ENCODE assay signal across 8 mouse cellular contexts in genomic region chr11:61011736-61012294, GRCm38 (mm10). TPM values are rescaled to one million over a fixed set of nuclear protein-coding genes. Genes with fewer than 3 reads are reported as not detected.
DNase-seq lines count a peak whose midpoint lies in the region; ATAC-seq and TF ChIP-seq lines count a peak whose summit lies in the region.

No protein-coding gene starts in this region.

- H3K36me3 ChIP-seq in midbrain, embryonic 14.5 days (ENCODE audit: control insufficient read depth, insufficient read depth, low read length): no peaks in the 10 kb centered on the region
- H3K36me3 ChIP-seq in liver, embryonic 11.5 days (ENCODE audit: control insufficient read depth, insufficient read depth, low read length): no peaks in the 10 kb centered on the region

- peak overlapping the region; percentile 50 for H3K27ac ChIP-seq in gastrocnemius, adult 2 months
- H3K27ac ChIP-seq in midbrain, embryonic 14.5 days (replicated peaks; ENCODE audit: low read depth, low read length): peak overlapping the region; percentile 45
- H3K27ac ChIP-seq in liver, embryonic 11.5 days (ENCODE audit: low read depth, low read length): no peak overlapping the region

- H3K4me3 ChIP-seq in gastrocnemius, adult 2 months: no peak overlapping the region
- H3K4me3 ChIP-seq in midbrain, embryonic 14.5 days (replicated peaks; ENCODE audit: low read depth, low read length): no peak overlapping the region
- no peak overlapping the region for H3K4me3 ChIP-seq in liver, embryonic 11.5 days (ENCODE audit: low read depth, low read length)

- DNase-seq in gastrocnemius, adult 2 months: no peak
- DNase-seq in gastrocnemius, postnatal 14 days: no peak
- peak; percentile 13 to 33 for DNase-seq in lung, postnatal 4 days
- no peak for DNase-seq in lung, postnatal 36 days
- DNase-seq in kidney, adult 9 months: peak; percentile 79
- DNase-seq in midbrain, embryonic 14.5 days: peak; percentile 52
- DNase-seq in urinary bladder, postnatal 4 days (ENCODE audit: low spot score in 2 of 2): no peak
- no peak for DNase-seq in liver, embryonic 11.5 days (ENCODE audit: low spot score)

- 20% methylated on average over 9 of the region's 9 CpGs for WGBS in midbrain, embryonic 14.5 days
- WGBS in liver, embryonic 11.5 days: 40% methylated on average over 9 of the region's 9 CpGs

- no peaks in the 10 kb centered on the region for H3K27me3 ChIP-seq in midbrain, embryonic 14.5 days (ENCODE audit: control insufficient read depth, insufficient read depth, low read length)
- H3K27me3 ChIP-seq in liver, embryonic 11.5 days (replicated peaks; ENCODE audit: control insufficient read depth, insufficient read depth, low read length): no peaks in the 10 kb centered on the region; the same call in 1 of the 2 replicates

- H3K9me3 ChIP-seq in midbrain, embryonic 14.5 days (ENCODE audit: control insufficient read depth, low read length): no peaks in the 10 kb centered on the region
- no peaks in the 10 kb centered on the region for H3K9me3 ChIP-seq in liver, embryonic 11.5 days (ENCODE audit: control insufficient read depth, low read length)

- no peak for TF ChIP-seq CTCF in gastrocnemius, adult 2 months (IDR thresholded peaks at IDR 0.05)

- intact Hi-C loops in gastrocnemius, adult 2 months (cut with DNase I): no loop called here
- intact Hi-C loops in gastrocnemius, postnatal 14 days (cut with DNase I; ENCODE audit: low total_unique reads): no loop called here

- no peak overlapping the region for H3K4me2 ChIP-seq in midbrain, embryonic 14.5 days (ENCODE audit: low read length)
- H3K4me2 ChIP-seq in liver, embryonic 11.5 days: no peak overlapping the region

- H3K9ac ChIP-seq in midbrain, embryonic 14.5 days (replicated peaks; ENCODE audit: low read length): 0 out of 2 replicates have a peak overlapping the region, but pooled peaks have one; percentile 9
- no peak overlapping the region for H3K9ac ChIP-seq in liver, embryonic 11.5 days (ENCODE audit: low read depth, low read length)

- 0 out of 2 replicates have a peak, but pooled peaks cover 3% of the 10 kb centered on the region for H3K4me1 ChIP-seq in midbrain, embryonic 14.5 days (ENCODE audit: control insufficient read depth, insufficient read depth, low read length)
- no peaks in the 10 kb centered on the region for H3K4me1 ChIP-seq in liver, embryonic 11.5 days (replicated peaks; ENCODE audit: control insufficient read depth, insufficient read depth, low read length)

- no peak for ATAC-seq in midbrain, embryonic 14.5 days (ENCODE audit: low FRiP score, low TSS enrichment)
- no peak for ATAC-seq in liver, embryonic 11.5 days (replicated peaks; ENCODE audit: low FRiP score)

RNA-seq across cellular contexts. Expression of gene Kcnj12, which starts 10.5 kb away (rescaled TPM):
- 10 to 100 TPM; 50.4 to 65.8 TPM for total RNA-seq in gastrocnemius, adult 2 months (2021)
- 10 to 100 TPM; 37.4 to 59.8 TPM for total RNA-seq in gastrocnemius, postnatal 14 days (2021)
- polyA plus RNA-seq in midbrain, embryonic 14.5 days (2014; fragmentation: Nextera tagmentation; extraction: Ambion mirVana): 2.8 and 2.9 TPM in 2 replicates
- not detected in 2 replicates for polyA plus RNA-seq in liver, embryonic 11.5 days (2014; fragmentation: Nextera tagmentation; extraction: Ambion mirVana)

Comparison
In these comparisons a context has a peak if more than half of its experiments do, and no peak if none do; other contexts are left out.
1. DNase-seq: peak in lung, postnatal 4 days (2 of 2), kidney, adult 9 months (single experiment) and midbrain, embryonic 14.5 days (single experiment); none in gastrocnemius, adult 2 months (single experiment), gastrocnemius, postnatal 14 days (single experiment), lung, postnatal 36 days (single experiment), urinary bladder, postnatal 4 days (0 of 2) and liver, embryonic 11.5 days (single experiment).